Mouse (Mus musculus) heart, postnatal 10 days (tissue): Measurements from ENCODE around the gene Coa7. TPM values are rescaled to one million over a fixed set of nuclear protein-coding genes. Genes with fewer than 3 reads are reported as not detected.
"Not testable (repeated sequence)": the region's sequence is repeated elsewhere in the genome, so short reads cannot be mapped to it uniquely, and the experiment has no call there.

Experiments
- DNase-seq, 2 experiments: peaks; one replicate each; pipeline ENCODE4 v3.0.0; 2021
- intact Hi-C: fragments of 180-260 bp; cut with DNase I; formaldehyde crosslinking; loops from one replicate; pipeline ENCODE4 v1.15.1; 2025
- total RNA-seq, 2 experiments: library from RNA; stranded (reverse); gene quantifications; 2 replicates each; pipeline ENCODE4 v1.2.3; 2021

Coa7 gene
- total RNA-seq, 2 experiments from 2014 or later = 45.8 to 48.5 TPM

DNA sequence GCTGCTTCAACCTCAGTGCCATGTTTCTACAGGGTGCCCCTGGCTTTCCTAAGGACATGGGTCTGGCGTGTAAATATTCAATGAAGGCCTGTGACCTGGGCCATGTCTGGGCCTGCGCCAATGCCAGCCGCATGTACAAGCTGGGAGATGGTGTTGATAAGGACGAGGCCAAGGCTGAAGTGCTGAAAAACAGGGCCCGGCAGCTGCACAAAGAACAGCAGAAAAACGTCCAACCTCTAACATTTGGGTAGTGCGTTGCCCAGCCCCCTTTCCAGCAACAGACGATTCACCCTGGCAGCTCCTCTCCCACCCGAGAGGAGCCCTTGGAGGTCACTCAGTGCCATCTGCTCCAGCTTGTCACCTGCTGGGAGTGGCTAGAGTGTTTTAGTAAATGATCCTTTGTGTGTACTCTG lies 10.4 kb downstream of the Coa7 start:
- intact Hi-C loops = loop anchor here (2.0 to 5.0 kb wide), 2 partner anchors 122 to 279 kb away; partner anchors contain the start of gene Cc2d1b
- DNase-seq = no peak

DNA sequence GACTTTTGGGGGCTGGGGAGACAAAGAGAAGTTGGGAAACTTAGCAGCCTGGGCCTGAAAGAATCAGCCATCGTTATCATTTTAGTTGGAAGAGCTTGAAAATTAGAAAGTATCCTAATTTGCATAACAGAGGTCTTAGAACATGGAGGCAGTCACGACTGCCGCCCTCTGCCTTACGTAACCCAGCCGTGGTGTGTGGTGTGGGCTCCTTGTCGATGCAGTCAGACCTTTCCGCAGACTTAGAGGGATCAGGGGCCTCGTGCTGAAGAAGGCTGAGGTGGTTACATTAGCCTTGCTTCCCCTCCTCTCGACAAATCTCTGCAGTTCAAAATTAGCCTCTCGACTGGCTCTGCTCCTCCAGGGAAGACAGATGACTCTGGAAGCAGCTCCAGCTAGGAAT lies 10.9 kb downstream of the Coa7 start:
- no peak for DNase-seq
- intact Hi-C loops = loop anchor here (2.0 to 5.0 kb wide), 2 partner anchors 122 to 278 kb away; partner anchors contain the start of gene Cc2d1b

DNA sequence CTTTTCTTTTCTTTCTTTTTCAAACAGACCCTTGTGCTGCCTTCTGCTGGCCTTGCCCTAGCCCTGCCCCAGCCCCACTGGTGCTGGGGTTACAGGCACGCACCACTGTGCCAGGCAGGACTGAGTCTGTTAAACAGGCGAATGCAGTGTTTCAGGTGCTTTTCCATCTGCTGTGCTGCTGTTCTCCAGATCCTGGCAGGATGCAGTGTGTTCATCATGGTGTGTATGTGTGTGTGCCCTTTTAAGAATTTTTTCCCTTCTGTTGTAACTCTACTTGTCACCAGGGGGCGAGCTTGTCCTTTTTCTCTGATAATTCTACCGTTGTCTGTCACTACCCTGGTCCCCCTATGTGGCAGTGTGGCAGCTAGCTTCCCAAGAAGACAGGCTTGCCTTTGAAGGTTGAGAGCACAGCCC lies 11.3 kb downstream of the Coa7 start:
- peak; percentile 74 to 87 for DNase-seq
- intact Hi-C loops = loop anchor here (2.0 to 5.0 kb wide), 2 partner anchors 122 to 278 kb away; partner anchors contain the start of gene Cc2d1b

DNA sequence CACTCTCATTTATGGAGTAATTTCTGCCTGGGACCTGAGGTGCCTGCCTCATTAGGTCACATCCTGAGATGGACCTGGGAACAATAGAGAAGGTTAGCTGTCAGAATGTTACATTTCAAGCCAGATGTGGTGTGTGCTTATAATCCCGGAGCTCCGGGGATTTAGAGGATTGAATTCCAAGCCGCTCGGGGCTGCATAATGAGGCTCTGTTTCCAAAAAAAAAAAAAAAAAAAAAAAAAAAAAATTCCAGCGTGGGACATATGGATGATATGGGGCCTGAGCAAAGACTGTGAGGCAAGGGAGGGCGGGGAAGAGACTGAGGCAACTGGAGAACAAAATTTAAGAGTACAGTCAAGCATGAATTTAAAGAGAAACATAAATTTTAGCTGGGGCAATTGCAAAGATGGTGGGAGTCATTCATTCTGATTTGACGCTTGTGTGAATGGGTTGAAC lies 16.7 kb downstream of the Coa7 start:
- intact Hi-C loops = no loop called here
- DNase-seq = no peak

DNA sequence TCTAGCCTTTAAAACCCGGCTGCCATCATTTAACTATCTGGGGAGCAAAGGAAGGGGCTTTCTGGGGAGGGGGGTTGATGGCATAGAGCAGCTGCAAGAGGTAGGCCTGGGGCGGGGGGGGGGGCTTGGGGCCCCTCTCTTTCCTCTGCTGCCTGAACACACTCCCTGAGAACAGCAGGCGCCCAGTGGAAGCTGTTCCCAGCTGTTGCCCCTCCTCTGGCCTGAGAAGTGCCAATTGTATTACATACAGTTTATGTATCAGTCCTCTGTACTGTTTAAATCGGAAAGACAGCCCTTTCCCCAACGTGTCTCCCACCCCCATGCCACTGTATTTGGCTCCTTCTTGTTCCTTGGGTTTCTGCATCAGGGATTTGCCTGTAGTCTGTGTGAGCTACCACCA lies 17.9 kb downstream of the Coa7 start:
- no peak for DNase-seq
- intact Hi-C loops = no loop called here

DNA sequence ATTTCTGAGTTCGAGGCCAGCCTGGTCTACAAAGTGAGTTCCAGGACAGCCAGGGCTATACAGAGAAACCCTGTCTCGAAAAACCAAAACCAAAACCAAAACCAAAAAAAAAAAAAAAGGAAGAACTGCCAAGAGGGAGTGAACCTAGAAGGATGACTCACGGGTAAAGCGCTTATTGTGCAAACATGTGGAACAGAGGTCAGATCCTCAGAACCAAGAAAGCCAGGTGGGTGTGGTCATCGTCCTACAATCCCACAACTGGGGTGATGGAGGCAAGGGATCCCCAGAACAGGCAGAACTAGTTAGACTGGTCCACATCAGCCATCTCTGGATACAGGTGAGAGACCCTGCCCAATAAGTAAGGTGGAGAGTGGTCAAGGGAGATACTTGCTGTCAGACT lies 19.2 kb downstream of the Coa7 start:
- DNase-seq = no peak
- intact Hi-C loops = no loop called here

DNA sequence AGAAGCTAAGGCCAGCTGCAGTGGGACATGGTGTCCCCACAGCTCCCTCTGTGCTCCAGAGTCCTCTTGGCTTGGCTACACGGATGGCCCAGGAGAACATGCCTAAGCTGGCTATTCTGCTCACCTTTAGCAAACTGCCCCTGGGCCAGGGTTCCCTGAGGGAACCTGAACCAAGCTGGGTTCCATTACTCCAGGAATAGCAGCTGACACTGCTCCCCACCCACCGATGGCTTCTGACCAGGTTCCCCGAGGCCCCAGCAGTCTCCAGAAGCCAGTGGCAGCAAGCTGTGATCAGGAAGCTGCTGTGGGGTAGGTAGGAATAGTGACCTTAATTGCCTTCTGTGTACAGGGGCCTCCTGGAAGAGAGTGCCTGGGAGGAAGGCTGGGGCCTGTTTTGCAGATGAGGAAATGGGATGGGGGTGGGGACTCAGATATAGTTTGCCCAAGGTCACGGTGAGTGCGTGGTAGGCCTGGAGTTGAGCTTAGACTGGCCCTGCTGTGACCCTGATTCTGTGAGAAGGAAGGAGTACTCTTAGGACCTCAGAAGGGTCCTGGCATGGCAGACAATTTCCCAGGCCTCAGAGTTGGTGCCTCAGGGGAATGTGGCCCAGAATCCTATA lies 20.4 kb downstream of the Coa7 start:
- intact Hi-C loops = no loop called here
- DNase-seq = peak; percentile 46 to 49

DNA sequence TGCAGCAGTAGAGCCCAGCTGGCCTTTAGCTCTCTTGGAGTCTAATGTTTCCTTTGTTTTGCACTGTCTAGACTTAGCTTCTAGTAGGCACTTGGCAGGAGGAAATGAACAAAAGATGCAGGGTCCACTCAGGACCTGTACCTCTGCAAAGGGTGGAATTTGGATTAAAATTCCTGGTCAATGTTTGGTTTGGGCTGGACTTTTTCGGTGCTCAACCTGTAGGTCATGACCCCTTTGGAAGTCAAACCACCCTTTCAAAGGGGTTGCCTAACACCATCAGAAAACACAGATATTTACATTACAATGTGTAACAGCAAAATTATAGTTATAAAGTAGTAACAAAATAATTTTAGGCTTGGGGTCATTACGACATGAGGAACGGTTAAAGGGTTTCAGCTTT lies 21.1 kb downstream of the Coa7 start:
- DNase-seq = no peak
- intact Hi-C loops = no loop called here

DNA sequence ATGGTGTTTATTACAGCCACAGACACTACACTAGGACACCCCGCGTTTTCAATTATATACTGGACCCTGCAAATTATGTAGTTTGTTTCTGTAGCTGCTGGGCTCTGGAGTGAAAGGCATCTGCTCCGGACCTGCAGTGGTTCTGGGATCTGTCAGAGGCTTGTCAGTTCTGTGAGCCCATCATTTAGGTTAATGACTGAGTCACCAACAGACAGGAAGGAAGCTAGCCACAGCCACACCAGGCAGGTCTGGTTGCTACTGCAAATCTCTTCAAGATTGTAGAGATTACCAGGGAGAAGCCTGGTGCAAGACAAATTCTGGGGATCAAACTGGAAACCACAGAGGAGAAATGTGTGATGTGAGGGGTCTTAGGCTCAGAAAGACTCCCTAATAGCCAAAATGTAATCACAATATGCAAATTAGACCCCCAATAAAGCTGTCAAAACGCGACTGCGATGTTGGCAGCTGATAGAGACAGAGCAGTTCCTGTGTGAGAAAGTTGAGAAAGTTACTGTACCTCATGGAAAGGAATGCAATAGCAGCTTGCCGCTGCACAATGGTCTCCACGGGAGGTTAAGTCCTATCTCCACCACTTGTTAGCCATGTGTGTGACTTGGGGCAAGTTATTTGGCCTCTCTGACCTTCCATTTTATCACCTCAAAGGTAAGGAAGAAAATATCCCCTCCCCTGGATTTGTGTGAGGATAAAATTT lies 22.1 kb downstream of the Coa7 start:
- DNase-seq = no peak
- intact Hi-C loops = no loop called here

DNA sequence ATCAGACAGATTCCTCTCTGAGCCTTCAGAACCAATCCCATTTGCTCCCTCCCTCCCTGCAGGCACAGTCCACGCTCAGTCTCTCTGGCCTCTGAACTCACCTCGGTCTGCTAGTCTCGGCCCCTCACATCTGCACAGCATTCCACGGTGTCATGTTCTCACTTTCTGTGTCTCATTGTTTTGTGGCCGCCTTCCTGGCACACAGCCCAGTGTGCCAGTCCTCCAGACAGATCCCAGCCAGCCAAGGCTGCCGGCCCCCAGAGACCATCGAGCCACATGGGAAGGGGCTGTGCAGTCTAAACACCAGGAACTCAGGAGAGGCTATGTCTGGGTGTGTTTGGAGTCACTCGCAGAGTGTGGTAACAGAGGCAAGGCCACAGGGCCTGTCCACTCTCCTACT lies 22.9 kb downstream of the Coa7 start:
- peak; percentile 60 to 64 for DNase-seq
- intact Hi-C loops = no loop called here

DNA sequence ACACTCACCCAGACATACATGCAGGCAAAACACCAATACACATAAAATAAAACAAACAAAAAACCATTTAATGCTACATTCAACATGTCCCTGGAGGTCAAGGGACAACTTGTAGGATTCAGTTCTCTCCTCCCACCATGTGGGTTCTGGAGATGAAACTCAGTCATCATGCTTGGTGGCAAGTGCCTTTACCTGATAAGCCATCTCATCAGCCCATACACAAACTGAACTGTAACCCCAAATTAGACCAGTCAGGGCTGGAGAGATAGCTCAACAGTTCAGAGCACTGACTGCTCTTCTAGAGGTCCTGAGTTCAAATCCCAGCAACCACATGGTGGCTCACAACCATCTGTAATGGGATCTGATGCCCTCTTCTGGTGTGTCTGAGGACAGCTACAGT lies 25.7 kb downstream of the Coa7 start:
- DNase-seq, intact Hi-C loops: not testable (repeated sequence)

DNA sequence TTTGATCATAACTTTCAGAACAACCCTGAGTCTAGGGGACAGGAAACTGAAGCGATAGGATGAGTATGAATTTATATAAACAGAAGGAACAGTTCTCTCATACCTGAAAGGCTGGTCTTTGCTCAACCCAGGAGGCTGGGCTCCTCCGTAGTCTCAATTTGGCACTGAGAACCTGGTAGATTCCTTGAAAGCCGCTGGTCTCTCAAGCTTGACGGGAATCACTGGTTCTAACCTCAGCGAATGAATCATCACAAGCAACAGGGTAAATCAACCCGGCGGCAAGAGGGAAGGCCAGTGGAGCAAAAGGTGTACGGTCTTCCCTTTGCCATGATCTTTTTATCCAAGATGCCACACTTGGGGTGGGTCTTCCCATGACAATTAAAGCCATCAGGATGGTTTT lies 29.5 kb downstream of the Coa7 start:
- DNase-seq = no peak
- intact Hi-C loops = loop anchor here (5.0 kb wide), 1 partner anchor 50 kb away; the partner anchor contains the start of gene Gpx7

DNA sequence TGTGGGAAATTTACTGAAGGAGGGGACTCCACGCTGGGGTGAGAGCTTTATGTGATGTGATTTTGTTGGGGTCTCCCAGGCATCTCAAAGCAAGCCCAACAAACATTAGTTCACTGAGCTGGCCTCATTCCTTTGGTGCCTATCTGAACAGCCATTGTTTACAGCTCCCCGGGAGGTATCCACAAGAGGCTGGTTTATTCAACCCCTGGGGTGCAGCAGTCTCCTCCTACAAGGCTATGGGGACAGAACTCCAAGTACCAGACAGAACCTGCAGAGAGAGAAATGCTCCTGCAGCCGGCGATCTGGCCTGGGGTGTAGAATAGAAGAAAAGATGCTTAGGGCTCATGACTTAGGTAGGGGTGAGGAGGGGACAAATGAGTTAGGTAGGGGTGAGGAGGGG lies 30.6 kb downstream of the Coa7 start:
- DNase-seq = no peak
- intact Hi-C loops = loop anchor here (5.0 kb wide), 1 partner anchor 49 kb away; the partner anchor contains the start of gene Gpx7

DNA sequence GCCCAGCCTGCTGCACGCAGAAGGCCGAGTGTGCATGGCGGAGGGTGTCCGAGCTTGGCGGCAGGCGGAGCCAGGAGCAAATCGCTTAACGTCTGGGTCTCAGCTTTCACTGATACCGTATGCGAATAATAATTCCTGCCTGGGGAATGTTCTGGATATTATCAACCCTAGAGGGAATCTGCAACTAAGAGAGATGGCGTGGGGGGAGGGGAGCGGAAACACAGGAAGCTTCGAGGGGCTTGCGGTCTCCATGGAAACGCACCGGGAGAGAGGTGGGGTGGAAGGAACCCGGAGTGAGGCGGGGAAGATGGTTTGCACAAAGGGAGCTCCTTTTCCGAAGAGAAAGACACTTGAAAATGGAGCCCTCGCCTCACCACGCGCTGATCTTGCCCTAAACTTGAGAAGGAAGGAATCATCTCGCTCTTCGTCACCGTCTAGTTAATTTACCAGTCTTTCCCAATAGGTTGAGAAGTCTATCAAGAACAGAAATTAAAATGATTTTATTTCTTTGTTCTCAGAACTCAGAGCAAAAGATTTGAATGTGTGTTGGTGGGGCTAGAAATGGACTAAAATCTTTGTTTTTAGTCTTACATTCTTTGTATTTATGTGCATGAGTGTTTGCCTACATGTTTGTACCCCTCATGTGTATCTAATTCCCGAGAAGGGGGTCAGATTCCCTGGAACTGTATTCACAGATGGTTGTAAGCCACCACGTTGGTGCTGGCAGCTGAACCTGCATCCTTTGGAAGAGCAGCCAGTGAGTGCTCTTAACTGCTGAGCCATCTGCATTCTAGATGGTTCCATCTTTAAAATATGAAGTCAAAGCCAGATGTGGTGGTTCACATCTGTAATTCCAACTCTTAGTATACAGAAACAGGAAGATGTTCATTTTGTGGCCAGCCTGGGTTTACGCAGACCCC lies 32.5 kb downstream of the Coa7 start:
- intact Hi-C loops = no loop called here
- peak; percentile 80 to 82 for DNase-seq

DNA sequence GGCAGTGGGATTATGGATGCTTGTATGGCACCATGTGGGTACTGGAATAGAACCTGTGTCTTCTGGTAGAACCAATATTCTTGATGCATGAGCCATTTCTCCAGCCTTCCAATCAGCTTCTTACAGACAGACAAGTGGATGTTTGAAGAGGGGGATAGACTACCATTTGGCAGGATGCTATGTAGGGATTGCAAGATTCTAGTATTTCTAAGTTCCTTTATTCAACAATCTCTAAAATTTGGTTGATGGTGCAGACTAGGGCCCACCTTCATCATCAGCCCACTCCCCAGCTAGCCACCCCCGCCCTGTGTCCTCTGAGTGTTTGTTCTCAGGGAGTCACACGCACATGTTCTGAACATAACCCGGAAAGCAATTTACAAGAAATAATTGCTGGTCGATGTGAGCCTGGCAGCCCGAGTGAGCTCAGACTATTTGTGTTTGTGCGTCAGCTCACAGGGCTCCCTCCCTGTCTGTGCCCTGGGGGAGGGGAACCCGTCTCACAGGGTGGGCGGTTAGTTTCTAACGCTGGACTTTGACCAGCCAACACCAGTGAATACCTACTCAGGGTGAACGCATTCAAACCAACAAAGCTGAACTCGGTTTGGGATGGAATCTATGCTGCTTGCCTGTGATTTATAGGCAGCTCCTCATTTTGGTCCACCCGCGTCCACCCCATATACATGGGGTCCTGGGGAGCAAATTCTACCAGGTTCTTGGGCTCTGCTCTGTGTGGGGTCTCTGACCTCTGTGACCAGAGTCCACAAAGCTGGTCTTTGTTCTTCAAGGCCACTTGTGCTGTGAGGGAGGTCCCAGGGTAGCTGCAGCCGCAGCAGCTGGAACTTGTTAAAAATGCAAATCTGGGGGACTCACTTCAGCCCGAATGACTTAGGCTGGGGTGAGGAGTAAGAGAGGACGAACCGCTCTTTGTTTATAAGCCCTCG lies 34.7 kb downstream of the Coa7 start:
- intact Hi-C loops = no loop called here
- peak; percentile 41 to 54 for DNase-seq

DNA sequence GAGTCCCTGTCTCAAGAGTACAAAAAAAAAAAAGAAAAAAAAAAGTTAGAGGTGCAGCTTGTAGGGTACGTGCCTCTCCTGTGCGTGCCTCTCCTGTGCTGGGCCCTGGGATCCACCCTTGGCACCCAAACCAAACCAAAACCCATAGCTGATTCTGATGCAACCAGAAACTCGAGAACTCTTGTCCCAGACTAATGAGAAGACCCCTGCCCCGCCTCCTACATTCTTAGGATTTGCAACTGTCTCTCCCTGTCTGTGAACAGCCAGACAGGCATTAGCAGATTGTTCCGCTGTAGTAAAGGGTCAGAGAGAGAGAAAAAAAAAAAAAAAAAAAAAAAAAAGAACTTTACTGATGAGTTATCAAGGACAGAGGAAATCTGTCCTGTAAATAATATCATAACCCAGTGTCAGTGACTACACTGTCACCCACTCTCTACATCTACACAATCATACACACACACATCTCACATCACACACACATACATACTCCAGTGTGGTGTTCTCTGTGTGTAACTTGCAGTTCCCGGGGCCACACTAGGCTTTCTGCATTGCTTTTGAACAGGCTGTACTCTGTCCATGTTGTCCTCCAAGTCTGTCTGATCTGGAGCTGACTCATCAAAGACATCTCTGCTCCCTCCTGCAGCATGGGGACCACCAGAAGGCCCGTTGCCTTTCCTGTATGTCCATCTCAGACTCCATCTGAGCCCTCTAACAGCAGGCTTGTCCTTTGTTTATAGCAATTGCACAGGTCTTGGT lies 35.6 kb downstream of the Coa7 start:
- intact Hi-C loops = no loop called here
- DNase-seq = no peak

DNA sequence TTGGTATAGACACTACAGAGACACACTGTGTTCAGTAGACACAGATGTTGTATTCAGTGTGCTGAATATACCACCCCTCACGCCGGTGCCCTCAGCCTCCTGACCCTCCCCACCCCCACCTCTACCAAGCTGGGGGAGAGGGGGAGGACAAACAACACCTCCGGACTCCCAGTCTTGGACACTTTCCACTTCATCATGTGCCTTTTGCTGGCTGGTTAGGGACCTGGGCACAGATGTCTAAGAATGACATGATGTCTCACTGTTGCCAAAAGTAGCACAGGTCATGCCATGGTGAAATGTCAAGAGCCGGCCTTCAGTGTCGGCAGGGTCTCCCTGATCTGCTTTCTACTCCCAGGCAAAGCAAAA lies 36.2 kb downstream of the Coa7 start:
- intact Hi-C loops = no loop called here
- DNase-seq = peak; percentile 83 to 87

DNA sequence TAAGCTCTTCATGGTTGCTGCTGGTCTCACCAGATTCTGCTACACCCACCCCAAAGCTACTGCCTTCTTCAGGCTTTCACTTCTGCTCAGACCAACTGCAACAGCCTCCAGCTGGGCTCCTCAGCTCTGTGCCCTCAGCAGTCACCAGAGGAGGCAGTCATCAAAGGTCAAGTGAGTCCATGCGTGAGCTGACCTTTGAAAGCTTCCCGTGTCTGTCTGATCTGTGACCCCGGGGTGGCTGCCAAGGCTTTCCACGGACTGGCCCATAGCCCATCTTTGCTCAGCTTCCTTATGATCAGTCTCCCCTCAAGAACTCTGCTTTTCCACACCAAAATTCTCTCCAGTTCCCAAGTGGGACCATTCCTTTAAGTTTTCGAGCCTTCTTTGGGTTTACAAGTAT lies 41.3 kb downstream of the Coa7 start:
- intact Hi-C loops = no loop called here
- no peak for DNase-seq

DNA sequence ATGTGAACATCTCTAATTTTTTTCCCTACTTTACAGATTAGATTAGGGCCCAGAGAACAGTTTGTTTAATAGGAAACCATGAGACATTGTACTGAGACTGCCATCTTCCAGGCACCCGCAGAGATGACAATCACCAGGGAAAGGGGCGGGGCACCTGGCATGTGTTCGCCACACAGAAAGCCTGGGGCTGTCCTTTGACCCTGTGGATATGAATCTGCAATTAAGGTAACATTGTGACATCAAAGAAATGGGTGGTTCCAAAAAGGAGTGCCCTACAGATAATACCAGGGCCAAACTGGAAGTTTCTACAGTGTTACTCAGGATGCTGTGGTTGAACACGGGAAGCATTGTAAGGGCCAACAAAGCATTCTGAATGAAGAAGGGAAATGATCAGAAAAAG lies 42.5 kb downstream of the Coa7 start:
- no peak for DNase-seq
- intact Hi-C loops = no loop called here
